Mouse (Mus musculus) NIH3T3 (cell line): ENCODE data around the gene Mib2.
A peak's percentile ranks its signal among the peaks of the same experiment; 100 is the strongest.
"Not testable (repeated sequence)": the region's sequence is repeated elsewhere in the genome, so short reads cannot be mapped to it uniquely, and the experiment has no call there.

Experiments used
- DNase-seq: peaks from one replicate; pipeline ENCODE4 v3.0.0-alpha.2; 2012; ENCODE audit warnings: low read depth

Mib2 gene

GRCm38 (mm10) chr4:155670236-155670635, 1.2 kb upstream of the Mib2 start:
- DNase-seq: not testable (repeated sequence)

- no peak for DNase-seq
These were observed 639 bp upstream of the Mib2 start for GRCm38 (mm10) chr4:155669598-155670075.

GRCm38 (mm10) chr4:155666903-155667302, 2.1 kb downstream of the Mib2 start:
- no peak for DNase-seq

GRCm38 (mm10) chr4:155660641-155661040, 8.4 kb downstream of the Mib2 start:
- peak; percentile 58 for DNase-seq

GRCm38 (mm10) chr4:155658961-155659360, 10.0 kb downstream of the Mib2 start:
- no peak for DNase-seq

GRCm38 (mm10) chr4:155656214-155656751, 12.7 kb downstream of the Mib2 start:
- no peak for DNase-seq

GRCm38 (mm10) chr4:155654456-155655298, 14.3 kb downstream of the Mib2 start:
- DNase-seq: no peak

GRCm38 (mm10) chr4:155654183-155654455, 14.9 kb downstream of the Mib2 start:
- DNase-seq: no peak

- DNase-seq: no peak
These were observed 15.4 kb downstream of the Mib2 start for GRCm38 (mm10) chr4:155653451-155654182.

GRCm38 (mm10) chr4:155653086-155653450, 15.9 kb downstream of the Mib2 start, which contains the start of gene Mmp23:
Mmp23 (minus strand) TSS chr4:155653384.
- no peak for DNase-seq

GRCm38 (mm10) chr4:155652283-155653085, 16.5 kb downstream of the Mib2 start:
- no peak for DNase-seq

- peak; percentile 69 for DNase-seq
These were observed 17.3 kb downstream of the Mib2 start for GRCm38 (mm10) chr4:155651553-155652269.

- no peak for DNase-seq
These were observed 19.6 kb downstream of the Mib2 start for GRCm38 (mm10) chr4:155649355-155649754.

GRCm38 (mm10) chr4:155645721-155646120, 23.3 kb downstream of the Mib2 start:
- DNase-seq: no peak

- DNase-seq: not testable (repeated sequence)
These were observed 23.7 kb downstream of the Mib2 start, which contains the start of gene Gm10563 for GRCm38 (mm10) chr4:155645308-155645707. Gm10563 (minus strand) TSS chr4:155645408.

GRCm38 (mm10) chr4:155643531-155643930, 25.5 kb downstream of the Mib2 start:
- no peak for DNase-seq

GRCm38 (mm10) chr4:155635766-155636499, 33.1 kb downstream of the Mib2 start:
- DNase-seq: no peak

GRCm38 (mm10) chr4:155630267-155630666, 38.7 kb downstream of the Mib2 start:
- DNase-seq: no peak

- DNase-seq: peak; percentile 98
These were observed 44.4 kb downstream of the Mib2 start, which contains the start of gene Cdk11b for GRCm38 (mm10) chr4:155624338-155625291. Cdk11b (plus strand) TSS chr4:155624854.
